Mouse (Mus musculus) gastrocnemius, postnatal 10 days (tissue): Measurements from ENCODE around the gene Cpe. TPM values are rescaled to one million over a fixed set of nuclear protein-coding genes. Genes with fewer than 3 reads are reported as not detected.
"Not testable (repeated sequence)": the region's sequence is repeated elsewhere in the genome, so short reads cannot be mapped to it uniquely, and the experiment has no call there.

Experiments used
- DNase-seq: peaks from one replicate; pipeline ENCODE4 v3.0.0; 2021; ENCODE audit warnings: mixed read lengths
- total RNA-seq, 2 experiments: library from RNA; stranded (reverse); gene quantifications; 2 replicates each; pipeline ENCODE4 v1.2.3; 2021

Cpe gene
- total RNA-seq, 2 experiments from 2014 or later: 117 to 150 TPM

GRCm38 (mm10) chr8:64674951-64675585, 17.8 kb downstream of the Cpe start:
- no peak for DNase-seq

GRCm38 (mm10) chr8:64672920-64673319, 19.9 kb downstream of the Cpe start:
- DNase-seq: no peak

DNA sequence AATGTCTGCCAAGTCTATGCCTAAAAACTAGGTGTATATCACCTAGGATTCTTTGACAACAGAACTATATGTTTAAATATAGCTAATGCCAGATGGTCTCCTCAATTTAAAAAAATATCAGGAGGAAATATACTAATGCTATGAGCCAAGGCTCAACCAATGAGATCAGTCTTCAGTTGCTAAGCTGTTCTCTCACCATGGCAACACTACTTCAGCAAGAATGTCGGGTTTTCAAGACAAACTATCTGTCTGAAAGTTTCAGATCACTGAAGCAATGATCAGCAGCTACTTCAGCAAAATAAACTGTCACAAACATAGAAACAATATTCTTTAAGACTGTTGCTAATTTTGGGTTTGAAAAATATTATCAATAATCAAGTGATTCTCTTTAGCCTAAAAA, 20.9 kb downstream of the Cpe start:
- no peak for DNase-seq

- DNase-seq: not testable (repeated sequence)
Observed at GRCm38 (mm10) chr8:64666305-64666704, 26.5 kb downstream of the Cpe start.

DNA sequence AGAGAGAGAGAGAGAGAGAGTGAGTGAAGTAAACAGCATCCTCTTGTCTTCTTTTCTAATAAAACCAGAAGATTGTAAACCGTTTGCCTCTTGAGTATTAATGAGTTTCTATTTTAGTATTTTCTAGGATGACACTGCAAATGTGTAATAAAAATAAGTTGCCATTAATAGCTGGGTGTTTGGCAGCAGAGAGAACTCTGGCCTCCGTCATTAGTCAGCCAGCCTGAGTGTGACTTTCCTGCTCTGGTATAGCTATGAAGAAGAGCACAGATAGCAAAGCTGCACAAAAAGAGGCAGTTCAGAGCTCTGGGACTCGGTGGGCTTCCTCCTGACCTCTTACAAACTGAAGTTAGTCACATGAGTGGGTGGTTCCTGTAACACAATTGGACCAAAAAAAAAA, 27.3 kb downstream of the Cpe start:
- DNase-seq: no peak

- no peak for DNase-seq
Observed at GRCm38 (mm10) chr8:64664811-64665210, 28.0 kb downstream of the Cpe start.

DNA sequence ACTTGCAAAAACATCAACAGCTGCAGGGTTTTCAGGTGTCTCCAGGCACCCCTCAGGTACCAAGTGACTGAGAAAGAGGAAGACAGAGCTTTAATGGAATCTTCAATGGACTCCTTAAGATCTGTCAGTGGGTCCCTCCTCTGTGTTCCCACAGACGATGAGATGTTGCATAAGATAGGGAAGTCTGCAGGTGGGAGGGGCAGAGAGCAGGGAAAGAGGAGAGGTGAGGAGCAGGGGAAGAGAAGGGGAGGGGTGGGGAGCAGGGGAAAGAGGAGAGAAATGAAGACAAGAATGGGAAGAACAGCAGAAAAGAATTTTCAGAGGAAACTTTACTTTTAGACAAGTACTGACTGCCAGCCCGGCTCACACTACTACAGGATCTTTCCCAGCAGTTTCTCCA, 28.5 kb downstream of the Cpe start:
- DNase-seq: no peak

GRCm38 (mm10) chr8:64659097-64659496, 33.8 kb downstream of the Cpe start:
- DNase-seq: no peak

- DNase-seq: no peak
Observed at GRCm38 (mm10) chr8:64657980-64658401, 34.9 kb downstream of the Cpe start.

DNA sequence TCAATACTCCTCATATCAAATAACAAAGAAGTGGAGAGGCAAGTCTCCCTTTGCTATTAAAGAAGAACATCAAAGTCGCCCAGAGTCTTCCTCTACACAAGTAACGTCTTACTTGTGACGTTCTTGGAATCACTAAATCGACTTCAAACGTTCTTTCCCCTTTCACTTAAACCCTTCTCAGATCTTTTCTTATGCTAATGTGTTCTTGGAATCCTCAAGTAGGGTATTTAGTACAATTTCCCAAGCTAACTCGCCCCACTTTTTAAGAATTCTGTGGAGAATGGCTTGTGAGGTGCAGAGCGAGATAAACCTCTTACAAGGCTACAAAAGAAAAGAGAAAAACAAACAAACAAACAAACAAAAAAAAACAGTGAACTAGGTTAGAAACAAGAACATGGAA, 35.3 kb downstream of the Cpe start:
- no peak for DNase-seq

DNA sequence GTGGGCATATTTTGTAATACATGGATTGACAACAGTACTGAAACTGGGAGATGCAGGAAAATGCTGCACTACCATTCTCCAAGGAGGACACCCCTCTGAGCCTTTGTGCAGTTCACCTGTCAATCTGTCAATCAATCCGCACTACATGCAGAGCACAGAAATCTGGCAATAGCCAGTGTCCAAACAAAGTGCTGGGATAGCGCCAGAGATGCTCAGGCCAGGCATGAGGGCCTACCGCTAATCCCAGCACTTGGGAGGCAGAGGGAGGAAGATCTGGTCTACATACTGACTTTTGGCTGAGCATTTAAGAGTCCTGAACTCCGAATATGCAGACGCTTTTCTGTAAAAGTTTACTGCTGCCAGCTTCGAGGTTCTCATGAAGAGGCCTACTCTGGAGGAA, 37.0 kb downstream of the Cpe start:
- no peak for DNase-seq

DNA sequence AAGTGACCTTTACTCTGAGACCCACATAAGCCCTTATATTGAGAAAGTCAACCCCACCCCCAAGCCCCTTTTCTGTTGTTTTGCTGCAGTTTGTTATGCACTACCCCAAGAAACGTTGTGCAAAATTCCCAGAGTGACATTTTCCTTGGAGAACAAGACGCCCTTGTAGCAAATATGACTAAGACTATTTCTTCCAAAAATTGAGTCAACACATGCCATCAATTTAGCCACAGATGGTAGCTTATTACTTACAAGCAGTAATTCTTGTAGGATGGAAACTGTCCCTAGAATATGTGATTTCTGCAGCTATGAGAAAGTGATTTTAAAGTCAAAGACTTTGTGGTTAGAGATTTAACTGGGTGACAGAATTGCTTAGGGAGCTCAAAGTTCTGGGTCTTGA, 37.8 kb downstream of the Cpe start:
- DNase-seq: no peak

DNA sequence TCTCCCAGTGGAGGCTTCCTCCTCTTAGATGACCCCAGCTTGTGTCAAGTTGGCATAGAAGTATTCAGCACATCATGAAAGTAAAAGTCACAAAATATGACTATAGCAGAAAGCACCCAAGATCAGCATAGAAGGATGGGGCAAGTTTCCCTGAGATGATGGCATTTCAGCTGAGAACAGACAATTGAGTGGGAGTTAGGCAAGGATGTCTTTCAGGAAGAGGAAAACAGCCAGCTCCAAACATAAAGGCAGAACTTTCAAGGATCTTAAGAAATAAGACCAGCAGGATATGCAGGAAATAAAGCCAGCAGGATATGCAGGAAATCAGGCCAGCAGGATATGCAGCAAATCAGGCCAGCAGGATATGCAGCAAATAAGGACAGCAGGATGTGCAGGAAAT, 40.6 kb downstream of the Cpe start:
- no peak for DNase-seq

DNA sequence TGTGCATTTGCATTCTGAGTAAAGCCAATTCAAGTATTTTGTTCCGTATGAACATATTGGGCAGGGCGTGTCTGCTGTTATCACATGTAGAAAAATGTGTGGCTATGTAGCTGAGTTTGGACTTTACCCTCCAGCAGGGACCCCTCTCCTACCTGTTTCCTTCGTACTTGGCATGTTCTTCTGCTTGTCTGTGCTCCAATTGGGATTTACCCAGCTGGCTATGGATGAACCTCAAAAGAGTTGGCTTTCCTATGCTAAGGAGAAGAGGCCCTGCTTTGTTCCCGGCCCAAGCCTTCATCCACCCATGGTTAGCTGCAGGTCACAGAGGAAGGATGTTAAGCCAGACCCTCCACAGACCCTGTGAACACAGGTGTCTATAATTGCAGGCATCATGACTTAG, 44.8 kb downstream of the Cpe start:
- DNase-seq: no peak

DNA sequence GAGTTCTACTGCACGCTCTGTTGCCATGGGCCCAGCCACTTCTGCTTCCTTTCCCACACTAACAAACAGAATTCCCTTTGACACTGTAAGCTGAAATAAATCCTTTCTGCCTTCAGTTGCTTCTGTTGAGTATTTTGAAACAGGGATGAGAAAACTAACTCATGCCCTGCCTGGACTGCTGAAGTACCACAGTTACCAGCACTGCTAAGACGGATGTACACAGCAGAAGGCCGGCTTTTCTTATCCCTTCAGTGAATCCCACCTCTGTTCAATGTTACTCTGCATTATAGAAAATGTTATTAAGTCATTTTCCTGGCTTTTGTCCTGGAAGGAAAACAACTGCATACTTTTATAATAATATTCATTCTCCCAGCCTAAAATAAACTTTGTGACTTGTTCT, 45.7 kb downstream of the Cpe start:
- no peak for DNase-seq

- no peak for DNase-seq
Observed at GRCm38 (mm10) chr8:64646421-64646820, 46.4 kb downstream of the Cpe start.

GRCm38 (mm10) chr8:64644108-64645005, 48.5 kb downstream of the Cpe start:
- no peak for DNase-seq

- DNase-seq: no peak
Observed at GRCm38 (mm10) chr8:64643382-64643781, 49.5 kb downstream of the Cpe start.

DNA sequence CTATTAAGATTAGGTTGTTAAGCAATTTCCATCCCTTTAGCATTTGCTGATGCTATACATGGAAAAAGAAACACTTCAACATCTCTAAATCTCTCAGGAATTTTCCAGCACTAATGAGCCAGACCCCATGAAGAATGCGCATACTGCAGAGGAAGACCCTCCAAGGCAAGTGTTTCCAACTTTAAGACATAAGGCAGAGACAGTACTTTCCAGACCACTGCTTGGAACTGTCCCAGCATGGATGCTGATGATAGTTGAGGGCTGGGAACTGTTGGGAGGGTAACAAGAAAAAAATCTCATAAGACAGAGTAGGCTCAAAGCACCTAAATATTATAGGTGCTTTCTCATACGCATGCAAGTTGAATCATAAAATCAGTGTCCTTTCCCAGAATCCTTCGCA, 50.1 kb downstream of the Cpe start:
- DNase-seq: no peak

GRCm38 (mm10) chr8:64640599-64640998, 52.3 kb downstream of the Cpe start:
- DNase-seq: no peak

GRCm38 (mm10) chr8:64639676-64640075, 53.2 kb downstream of the Cpe start:
- no peak for DNase-seq

- DNase-seq: no peak
Observed at GRCm38 (mm10) chr8:64634901-64635300, 58.0 kb downstream of the Cpe start.

- DNase-seq: no peak
Observed at GRCm38 (mm10) chr8:64634131-64634865, 58.6 kb downstream of the Cpe start.
